Mouse (Mus musculus) ES-E14 (cell line): ENCODE data around the gene Phf21a.

Experiments used
- HCFC1 ChIP-seq: IDR thresholded peaks from 2 replicates; pipeline ENCODE4 v1.6.1; 2012; ENCODE audit warnings: low read length, inconsistent platforms, borderline replicate concordance; ENCODE audit not compliant: insufficient read depth
- ZNF384 ChIP-seq: IDR thresholded peaks from 2 replicates; pipeline ENCODE4 v1.6.1; 2012; ENCODE audit warnings: low read depth, low read length, inconsistent platforms

DNA sequence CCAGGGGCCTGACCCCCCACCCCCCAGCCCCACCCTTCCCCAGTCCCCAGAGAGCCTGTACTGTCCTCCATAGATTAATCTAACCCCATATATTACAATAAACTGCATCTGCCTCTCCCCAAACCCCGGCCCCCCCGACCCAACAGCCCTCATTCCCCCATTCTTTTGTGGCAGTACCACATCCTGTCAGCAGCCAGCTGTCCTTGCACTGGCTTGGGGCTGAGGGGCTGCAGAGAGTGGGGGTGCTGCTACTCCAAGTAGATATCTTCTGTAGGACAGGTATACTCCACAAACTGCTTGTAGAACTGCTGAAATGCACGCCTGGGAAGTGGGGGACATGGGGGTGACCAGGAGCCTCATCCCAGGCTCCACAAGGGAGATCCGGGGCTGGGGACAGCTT lies 291.2 kb downstream of the Phf21a start:
- TF ChIP-seq HCFC1 (no peak), ZNF384 (no peak)
